Mouse (Mus musculus) liver, postnatal 0 days (tissue): ENCODE measurements at regions not wholly inside any gene's neighbourhood (a gene's known extent, or its start where the extent isn't known, plus 50 kb on each side); places are given as distances from the start of the nearest gene placed in this dataset.

ENCODE experiments used
- CTCF ChIP-seq: sonication (generic); IDR thresholded peaks from 2 replicates; pipeline ENCODE4 v1.5.1; 2016; ENCODE audit warnings: antibody characterized with exemption, low read depth
- EP300 ChIP-seq: IDR thresholded peaks from 2 replicates; pipeline ENCODE4 v1.6.1; 2016; ENCODE audit warnings: antibody characterized with exemption, low read depth, mild to moderate bottlenecking

- TF ChIP-seq CTCF (no peak), EP300 (no peak)
Measured at GRCm38 (mm10) chr12:26543463-26543862, 74.5 kb downstream of the Cmpk2 start.
